Mouse (Mus musculus) embryo, embryonic 11 days (tissue): ENCODE data around the gene Tnni3k.

Experiments used
- DNase-seq: peaks from one replicate; pipeline ENCODE4 v3.0.0-alpha.2; 2015

Gene Tnni3k

DNA sequence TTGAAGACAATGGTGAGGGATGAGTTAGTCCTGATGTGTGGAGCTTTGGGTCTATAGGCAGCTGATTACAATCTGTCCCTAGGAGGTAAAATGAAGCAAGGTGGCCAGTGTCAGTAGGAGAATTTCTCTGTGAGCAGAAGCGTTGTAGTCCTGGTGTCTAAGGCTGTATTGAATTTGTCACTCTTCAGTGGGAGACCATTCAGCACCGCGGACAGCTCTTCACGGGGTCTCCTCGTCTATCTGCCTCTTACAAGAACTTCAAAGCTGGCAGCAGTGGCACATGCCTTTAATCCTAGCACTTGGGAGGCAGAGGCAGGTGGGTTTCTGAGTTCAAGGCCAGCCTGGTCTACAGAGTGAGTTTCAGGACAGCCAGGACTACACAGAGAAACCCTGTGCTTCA, 235.5 kb downstream of the Tnni3k start:
- peak; percentile 82 for DNase-seq

DNA sequence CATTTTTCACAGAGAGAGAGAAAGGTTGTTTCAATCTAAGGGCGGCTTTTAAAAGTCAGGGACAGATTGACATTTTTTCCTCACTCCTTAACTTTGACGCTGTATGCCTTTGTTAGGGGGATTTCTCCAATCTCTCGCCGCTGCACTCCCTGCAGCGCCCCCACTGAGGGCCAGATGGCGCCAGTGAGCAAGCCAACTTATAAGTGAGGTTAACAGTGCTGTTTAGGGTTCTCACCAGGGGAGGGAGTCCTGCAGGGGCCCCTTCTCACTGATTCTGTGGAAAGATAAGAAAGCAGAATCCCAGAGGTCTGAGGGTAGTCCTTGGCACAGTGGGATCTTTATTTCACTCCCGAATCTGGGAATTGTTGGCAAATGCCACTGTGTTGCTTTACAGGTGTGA, 237.5 kb downstream of the Tnni3k start:
- peak; percentile 75 for DNase-seq

DNA sequence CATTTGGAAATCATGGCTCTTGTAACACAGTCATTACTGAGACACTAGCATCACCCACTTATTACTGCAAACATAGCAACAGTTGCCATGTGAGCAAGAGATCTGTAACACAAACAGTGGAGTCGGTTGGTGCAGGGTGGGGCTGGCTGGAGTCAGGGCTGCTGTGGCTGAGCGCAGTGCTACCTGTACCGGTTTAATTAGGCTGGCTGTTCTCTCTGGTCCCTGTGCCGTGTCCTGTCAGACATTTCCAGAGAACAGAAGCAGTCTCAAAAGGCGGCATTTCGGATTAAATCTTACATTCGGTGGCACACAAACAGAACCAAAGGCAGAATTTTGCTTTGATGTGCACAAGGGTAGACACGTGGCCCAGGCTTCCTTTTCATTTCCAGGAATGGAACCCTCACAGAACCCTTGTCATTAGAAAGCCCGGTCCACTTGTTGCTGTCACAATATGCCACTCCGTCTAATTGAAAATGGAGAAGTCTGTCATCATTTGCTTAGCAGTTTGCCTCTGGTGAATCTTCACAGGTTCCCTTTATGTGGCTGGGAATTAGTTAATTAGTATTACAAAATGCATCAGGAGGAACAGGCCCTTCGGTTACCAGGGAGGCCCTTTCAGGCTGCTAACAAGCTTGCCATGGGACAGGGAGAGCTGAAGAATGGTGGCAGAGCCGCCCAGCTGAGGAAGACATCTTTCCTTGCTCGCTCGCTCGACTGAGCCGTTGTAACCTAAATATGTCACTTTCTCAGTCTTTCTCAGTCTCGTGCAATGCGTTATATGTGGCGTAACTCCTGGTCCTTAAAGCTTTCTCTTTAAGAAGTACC, 238.2 kb downstream of the Tnni3k start:
- DNase-seq, result peak; percentile 37

DNA sequence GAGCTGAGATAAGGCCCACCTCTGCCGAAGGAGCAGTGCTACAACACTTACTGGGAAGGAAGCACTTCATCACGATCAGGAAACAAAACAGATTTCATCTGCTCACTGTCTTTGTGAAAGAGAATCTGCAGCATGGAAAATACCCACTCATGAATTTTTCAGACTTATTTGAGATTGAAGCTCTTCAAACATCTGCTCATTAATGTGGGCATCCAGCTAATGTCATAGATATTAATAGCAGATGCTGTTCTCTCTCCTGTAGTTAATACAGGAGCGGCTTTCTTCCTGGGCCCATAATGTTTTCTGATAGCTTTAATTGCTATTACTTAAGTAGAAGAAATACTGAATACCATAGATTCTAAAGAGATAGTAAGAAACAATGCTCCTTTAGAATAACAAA, 239.0 kb downstream of the Tnni3k start:
- DNase-seq, result no peak

DNA sequence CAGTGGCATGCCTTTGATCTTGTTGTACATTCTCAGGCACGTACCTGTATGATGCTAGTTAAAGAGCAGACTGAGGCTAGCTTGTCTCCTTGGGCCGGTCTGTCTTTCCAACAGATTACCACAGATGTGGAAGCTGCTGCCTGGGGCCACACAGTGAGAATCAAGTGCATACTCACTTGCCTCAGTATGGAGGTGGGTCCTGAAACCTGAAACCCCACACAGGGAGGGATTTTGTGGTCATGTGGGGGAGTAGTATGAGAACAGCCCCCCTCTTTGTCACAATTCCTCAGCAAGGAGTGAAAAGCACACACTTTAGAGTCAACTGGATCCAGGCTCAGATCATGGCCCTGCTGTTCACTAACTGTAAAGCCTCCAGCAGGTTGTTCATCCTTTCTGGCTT, 239.6 kb downstream of the Tnni3k start:
- no peak for DNase-seq

DNA sequence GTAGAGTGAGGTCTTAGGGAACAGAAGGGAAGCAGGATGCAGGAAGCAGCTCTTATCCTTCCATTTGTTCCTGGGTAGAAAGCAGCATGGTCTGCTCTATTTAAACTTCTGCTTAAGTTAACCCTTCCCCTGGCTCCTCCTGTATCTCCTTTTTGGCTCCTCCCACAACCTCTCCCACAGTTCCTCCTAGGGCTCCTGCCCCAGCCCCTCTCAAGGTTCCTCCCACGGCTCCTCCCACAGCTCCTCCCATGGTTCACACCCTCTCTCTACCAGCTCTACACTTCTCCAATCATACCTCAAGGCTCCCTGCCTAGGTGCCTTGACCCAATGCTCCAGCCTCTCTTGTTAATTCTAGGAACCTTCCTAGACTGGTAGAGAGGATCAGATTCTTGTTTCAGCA, 242.3 kb downstream of the Tnni3k start:
- no peak for DNase-seq

DNA sequence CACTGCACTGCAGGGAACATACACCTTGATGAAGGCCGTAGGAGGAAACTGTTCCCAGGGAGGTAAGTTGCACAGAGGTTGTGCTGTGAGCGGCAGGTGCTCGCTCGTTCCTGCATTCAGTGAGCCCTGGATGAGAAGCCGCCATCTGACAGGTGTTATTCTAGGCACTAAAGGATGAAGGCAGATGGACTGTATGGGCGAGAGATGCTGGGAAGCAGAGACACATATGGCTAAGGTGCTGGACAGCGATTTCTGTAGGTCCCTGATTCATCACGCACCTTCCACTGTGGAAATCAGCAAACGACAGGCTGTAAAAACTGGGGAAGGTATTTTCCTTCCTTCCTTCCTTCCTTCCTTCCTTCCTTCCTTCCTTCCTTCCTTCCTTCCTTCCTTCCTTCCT, 243.4 kb downstream of the Tnni3k start:
- no peak for DNase-seq

DNA sequence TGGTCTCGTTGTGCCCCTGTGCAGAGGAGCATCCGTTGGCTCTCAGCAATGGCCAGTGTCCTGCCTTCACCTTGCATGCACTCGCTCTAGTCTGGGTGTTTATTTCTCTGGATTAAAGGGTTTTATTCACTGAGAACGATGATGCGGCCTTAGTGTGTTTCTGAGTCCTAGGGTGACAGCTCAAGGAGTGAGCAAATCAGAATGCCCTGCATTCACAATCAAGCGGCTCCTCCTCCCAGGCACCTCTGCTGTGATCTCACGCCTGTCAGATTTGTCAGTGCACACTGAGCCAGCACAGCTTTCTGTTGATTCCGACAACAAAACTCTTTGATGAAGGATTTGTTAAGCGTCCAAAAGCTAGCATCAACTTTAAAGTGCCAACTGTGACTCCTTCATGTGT, 243.9 kb downstream of the Tnni3k start:
- no peak for DNase-seq

DNA sequence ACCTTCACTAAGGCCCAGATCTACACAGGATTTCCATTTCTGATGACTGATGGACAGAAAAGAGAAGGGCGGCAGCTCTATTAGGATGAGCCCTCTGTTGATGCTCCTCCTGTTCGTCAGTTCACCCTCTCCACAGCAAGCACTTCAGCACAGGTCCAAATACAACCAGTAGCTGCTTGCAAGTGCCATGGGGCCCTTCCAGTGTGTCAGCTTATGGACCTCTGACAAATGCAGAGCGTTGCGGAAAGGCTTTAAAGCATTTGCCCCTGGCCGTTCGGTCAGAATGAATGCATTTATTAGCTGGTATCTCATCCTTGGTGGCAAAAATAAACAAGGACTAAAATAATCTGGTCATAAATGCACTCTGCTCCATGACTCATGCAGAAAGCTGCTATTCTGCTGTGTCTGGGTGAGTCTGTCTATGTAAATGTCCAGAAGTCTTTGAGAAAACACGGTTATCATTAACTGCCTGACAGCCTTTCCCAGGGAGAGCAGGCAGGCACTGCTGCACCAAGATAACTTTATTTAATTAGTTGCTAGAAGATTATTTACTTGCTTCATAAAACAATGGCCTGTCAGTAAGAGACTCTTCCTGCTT, 244.8 kb downstream of the Tnni3k start:
- DNase-seq, result no peak

DNA sequence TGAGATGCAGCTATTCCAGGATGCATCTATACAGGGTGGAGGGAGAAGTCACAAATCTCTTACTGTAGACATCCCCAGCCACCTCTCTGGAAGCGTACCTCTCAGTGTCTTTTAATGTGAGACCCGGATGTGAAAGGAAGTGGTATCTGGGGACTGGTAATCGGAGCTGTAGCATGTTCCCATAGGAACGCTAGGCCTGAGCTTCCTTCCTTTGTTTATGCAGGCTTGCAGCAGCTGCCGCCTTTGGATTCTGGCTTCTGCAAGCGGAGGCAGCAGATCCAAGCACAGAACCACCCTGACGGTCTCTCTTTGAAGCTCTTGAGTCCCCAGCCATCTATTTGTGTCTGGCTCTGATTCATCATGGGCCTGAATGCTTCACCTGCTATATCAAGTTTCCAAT, 248.6 kb downstream of the Tnni3k start:
- DNase-seq, result peak; percentile 63

DNA sequence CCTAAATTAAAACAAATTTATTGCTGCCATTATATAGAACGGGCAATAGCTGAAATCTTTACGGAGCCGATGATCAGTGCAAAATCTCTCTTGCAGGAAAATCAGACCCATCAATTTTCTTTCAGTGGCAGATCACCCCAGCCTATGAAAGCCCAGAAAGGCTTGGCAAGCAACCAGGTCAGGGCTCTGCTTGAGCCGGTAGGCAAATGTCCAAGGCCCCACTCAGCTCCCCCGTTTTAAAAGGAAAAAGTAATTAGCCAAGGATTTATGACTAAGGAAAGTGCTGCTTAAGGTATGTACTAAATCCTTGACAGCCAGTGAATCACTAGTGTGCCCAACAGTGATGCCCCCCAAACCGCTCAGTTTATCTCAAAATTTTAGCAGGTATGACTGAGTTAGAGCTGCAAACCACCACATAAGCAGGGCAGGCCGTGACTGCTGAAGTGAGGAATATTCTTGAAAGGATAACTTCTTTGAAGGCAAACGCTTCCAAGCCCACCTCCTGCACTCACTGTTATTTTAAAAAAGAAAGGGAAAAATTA, 254.2 kb downstream of the Tnni3k start:
- no peak for DNase-seq

DNA sequence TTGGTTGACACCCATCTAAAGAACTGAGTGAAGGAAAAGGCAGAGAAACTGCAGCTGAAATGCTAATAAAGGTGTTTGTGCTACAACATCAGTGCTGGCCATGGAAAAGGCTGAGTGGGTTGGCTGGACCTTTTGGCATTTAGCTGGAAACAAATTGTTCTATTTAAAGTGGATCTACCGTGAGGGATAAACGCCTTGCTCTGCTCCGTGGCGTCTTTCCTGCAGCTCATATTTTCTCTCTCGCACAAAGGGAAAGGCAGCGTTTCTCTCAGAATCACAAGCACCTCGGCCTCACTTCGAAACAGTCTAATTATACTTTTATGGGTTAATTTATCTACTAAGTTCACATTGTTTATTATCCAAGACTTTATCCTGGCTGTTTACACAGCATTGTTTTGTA, 254.8 kb downstream of the Tnni3k start:
- no peak for DNase-seq

DNA sequence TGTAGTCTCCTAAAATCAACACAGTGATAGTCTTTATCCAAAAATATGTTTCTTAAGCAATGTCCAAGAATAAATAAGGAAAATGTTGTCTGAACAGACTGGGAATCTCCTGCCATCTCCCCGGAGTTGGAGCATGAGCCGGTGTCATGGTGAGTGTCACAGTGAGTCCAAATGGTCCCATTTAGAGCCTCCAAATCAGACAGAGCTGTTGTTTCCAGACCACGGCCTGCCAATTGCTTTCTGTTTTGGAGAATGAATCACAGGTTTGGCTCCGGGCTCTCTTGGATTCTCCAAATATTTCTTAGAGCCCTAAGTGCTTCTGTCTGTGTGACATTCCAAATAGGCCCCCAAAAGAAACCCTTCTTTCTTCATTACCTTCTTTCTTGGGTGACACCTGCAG, 256.4 kb downstream of the Tnni3k start:
- DNase-seq, result no peak

DNA sequence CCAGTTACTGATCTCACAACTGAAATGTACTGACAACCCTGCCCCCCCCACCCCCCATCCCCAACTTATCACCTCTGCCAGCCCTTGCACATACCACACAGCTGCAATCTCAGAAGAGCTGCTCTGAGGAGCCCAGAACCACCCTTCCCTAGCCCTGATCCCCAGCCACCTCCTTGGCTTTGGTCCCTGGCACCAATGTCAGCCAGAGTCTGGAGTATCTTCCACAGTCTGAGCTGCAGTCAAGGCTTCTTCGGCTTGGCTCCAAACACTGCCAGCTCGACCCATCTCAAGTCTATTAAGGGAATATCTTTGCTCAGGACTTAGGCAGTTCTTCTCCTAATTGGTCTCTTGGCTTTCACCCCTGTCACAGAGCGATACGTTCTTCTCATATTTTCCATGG, 261.6 kb downstream of the Tnni3k start:
- DNase-seq, result no peak

DNA sequence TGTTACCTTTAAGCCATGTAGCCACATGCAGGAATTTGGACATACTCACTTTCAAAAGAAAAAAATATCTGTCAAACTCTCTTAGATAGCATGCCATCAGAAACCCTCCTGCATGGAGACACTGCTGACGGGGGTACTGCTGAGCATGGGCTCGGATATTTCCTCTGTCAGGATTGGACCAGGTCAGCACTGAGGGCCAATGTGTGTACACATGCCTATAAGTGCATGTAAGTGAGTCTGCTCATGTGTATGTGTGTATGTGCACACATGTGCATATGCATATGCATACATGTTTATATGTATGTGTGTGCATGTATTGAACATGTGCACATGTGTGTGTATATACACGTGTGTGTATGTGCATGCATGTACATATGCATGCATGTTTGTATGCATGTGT, 267.6 kb downstream of the Tnni3k start:
- DNase-seq, result no peak

DNA sequence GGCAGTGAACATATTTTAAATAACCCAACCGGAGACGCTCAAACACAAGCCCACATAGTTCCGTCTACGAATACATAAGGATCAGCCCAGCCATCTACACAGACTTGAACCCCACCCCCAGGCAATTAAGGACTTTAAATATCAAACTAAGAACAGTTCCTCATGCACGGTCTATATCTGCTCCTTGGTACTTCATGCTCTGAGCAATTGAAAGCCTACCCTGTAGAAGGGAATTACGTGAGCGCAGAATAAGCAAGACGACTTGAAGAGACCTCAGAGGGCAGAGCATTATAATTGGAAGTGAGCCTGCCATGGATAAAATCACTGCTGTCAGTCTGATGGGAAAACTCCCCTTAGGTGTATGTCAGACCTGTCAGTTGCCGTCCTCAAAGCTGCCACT, 268.9 kb downstream of the Tnni3k start:
- DNase-seq, result no peak

DNA sequence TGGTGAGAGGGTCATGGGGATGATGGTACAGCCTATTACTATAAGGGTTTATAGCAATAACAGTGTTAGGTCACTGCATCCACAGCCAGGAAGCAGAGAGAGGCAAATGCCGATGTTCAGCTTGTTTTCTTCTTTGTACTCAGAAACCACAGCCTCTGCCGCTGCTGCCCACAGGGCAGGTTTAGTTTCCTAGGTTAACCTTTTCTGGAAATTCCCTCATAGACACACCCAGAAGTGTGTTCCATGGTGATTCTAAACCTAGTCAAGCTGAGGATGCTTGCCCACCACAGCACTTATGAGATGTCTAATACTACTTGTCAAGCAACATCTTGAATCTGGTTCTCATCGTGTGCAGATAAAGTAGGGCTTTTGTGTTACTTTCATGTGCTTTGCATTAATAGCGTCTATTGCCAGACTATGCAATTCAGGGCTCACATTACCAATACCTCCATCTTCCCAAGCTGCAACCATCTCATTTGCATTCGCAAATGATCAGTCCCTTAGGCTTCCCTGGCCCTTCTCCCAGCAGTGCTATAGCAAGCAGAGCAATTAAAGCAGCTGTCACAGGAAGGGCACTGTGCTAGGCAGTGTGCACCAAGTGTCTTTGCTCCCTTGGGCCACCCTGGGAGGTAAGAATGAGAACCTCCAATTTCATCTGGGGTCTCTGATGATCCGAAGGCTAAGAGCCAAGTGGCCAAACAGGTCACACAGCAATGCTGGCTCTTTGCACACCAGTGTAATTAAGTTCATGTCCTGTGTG, 276.2 kb downstream of the Tnni3k start:
- DNase-seq, result no peak

DNA sequence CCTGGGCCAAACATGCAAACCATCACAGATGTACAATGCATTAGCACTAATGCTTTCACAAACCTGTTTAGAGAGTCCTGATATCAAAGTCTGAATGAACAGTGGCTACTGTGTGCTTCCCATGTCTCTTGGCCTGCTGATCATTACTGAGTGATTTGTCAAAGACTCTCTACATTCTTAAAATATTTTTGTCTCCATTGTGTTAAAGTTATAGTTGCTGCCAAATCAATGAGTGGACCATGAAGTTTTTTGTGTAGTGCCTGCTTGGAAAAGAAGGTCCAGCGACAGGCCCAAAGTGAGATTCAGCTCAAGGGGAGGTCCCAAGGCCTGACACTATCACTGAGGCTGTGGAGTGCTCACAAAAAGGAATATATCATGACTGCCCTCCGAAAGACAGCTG, 283.6 kb downstream of the Tnni3k start:
- DNase-seq, result no peak

DNA sequence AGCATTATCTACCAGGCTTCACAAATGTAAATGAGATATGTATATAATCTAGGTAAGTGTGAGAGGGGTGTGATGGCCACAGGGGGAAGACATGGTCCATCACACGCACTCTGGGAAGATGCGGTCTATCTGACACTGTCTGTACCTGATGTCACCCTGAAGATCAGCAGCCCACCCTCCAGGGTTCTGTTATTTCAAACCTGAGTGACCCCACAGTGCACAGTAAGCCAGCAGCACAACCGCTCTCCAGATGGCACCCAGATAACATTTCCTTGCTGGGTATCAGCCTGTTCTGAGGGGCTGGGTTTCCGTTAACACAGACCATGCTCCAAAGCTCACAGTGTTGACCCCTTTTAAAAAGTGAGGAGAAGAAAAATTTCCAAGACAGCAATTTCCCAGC, 288.9 kb downstream of the Tnni3k start:
- no peak for DNase-seq

DNA sequence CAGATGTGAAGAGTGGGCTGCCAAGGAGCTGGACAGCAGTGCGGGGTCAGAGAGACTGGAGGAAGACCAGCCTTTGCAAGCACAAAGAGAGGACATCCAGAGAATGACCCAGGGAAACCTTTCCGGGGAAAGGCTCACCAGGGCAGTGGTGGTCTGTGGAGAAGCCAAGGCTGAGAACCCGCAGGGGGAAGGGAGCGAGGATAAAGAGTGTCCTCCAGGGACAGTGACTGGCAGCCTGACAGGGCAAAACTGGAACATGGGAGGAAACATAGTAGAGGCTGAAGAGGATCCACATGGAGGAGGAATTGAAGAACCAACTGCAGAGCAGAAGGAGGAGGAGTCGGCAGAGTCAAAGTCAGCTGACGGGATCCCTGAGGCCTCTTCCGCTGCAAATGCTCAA, 291.1 kb downstream of the Tnni3k start:
- DNase-seq, result no peak

DNA sequence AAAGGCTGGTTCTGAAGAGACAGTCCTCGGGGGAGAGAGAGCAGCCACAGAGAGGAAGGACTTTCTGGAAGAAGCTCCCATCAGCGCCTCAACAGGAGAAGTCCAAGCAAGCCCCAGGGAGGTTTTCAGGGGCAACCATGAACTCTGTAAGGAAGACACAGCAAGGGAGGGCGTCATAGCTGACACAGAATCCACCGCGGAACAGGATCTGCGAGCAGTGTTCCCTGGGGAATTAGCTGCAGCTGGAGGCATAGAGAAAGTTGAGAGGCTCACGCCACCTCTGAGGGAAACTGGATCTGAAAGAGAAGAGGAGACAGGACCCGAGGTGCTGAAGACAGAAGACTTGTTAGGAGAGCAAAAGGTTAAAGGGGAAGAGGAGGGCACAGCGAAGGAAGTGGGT, 291.8 kb downstream of the Tnni3k start:
- no peak for DNase-seq

DNA sequence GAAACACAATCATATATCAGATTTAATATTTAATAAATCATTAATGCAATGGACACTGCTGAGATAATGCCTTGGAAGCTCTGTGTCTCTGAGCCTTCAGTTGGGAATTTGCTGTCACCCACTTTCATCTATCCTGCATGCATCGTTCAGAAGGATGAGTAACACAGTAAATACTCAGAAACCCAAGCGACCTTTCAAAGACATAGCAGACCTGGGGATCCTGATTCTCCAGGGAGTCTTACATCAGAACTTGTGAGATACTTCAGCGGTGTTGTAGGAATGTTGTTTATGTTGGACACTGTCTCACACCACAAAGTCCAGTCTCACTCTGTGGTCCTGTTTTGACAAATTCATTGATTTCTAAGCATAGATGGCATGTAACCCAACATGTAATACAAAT, 294.1 kb downstream of the Tnni3k start:
- no peak for DNase-seq

DNA sequence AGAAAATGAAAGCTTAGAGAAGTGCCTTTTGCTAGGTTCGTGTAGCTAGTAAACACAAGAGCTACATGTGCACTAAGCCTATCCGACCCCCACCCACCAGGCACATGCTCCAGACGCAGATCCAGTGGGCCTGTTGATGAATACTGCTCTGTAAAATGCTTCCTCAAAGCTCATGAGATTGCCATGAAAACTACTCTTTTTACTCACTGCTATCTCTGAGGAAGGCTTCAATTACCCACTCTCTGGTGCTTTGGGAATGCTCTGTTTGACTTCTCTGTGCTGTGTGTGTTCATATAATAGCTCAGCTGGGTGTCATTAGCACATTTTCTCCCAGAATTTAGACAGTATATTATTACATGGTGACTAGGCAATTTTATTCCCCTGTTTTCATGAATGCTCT, 297.1 kb downstream of the Tnni3k start:
- no peak for DNase-seq

DNA sequence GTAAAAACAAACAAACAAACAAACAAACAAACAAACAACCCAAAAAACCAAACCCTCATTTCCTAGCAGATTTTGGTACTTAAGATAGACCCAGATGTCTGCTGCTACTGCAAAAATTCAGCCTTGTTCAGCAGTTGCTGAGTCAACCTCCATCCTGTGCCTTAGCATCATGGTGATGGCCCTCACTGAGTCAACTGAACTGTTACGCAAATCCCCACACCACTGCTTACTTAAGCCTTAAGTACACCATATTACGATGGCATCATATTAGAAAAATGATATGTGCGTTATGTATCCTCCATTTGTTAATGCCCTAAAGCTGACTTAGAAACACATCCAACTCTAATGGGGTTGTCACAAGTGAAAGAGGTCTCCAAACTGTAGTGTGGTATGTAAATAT, 300.0 kb downstream of the Tnni3k start:
- DNase-seq, result no peak
